Mouse (Mus musculus) adrenal gland, adult 8-10 months (tissue): ENCODE data around the gene Pcolce2. TPM values are rescaled to one million over a fixed set of nuclear protein-coding genes. Genes with fewer than 3 reads are reported as not detected.

Experiments used
- DNase-seq: peaks from one replicate; pipeline ENCODE4 v3.0.0; 2022
- total RNA-seq, 4 experiments: library from RNA; stranded (reverse); gene quantifications; 2 replicates each; pipeline ENCODE4 v1.2.4; 2022

Gene Pcolce2
- total RNA-seq, 4 experiments from 2014 or later = 3.0 to 9.3 (median 6.2) TPM

DNA sequence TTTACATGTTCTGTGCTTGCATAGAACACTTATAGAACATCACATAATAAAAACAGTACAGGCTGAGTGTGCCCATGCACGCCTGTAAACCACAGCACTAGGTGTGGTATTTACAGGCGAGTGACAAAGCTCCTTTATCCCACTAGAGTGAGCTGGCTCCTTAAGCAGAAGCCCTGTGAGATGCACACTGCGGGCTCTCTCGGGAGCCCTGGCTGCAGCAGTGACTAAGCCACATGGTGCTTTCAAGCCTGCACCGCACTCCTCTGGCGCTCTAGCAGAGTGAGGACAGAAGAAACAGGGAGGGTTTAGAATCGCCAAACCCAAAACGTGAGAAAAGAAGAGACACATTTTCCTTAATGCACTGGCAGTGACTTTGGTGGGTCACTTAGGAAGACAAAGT is 75.2 kb downstream of the Pcolce2 start:
- DNase-seq = no peak

GRCm38 (mm10) chr9:95736238-95736637 is 98.8 kb downstream of the Pcolce2 start:
- DNase-seq = no peak

GRCm38 (mm10) chr9:95744845-95745613 is 107.6 kb downstream of the Pcolce2 start:
- no peak for DNase-seq

DNA sequence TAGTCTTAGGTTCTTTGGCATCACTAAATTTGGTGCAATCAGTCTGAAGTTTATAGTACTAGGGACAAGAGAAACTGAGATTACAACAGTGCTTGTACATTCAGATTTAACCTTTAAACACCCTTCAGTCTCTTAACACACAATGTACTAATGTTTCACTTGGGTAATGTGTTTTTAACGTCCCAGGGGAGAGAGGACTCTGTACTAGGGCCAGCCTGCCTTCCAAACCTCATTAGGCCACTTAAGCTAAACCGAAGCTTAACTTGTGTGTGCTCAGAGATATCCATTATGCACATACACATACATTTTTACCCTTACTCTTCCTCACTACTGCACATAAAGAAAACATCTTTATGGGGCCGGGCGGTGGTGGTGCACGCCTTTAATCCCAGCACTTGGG is 109.9 kb downstream of the Pcolce2 start:
- DNase-seq = no peak

Other genes with a start within 250 kb of the Pcolce2 start
- gene Chst2, start 230.9 kb upstream of the Pcolce2 start, total RNA-seq = 10 to 100 TPM; 26.1 to 50.3 (median 32.1) TPM
- gene U2surp, start 125.6 kb upstream of the Pcolce2 start, total RNA-seq = 10 to 100 TPM; 49.6 to 66.1 (median 61.3) TPM
- 1 to 10 TPM; 1.8 to 7.8 (median 5.6) TPM for gene Paqr9, start 77.9 kb upstream of the Pcolce2 start, total RNA-seq
- gene Trpc1, start 112.8 kb downstream of the Pcolce2 start, total RNA-seq = 1 to 10 TPM; 4.4 to 6.7 (median 5.3) TPM
- gene Pls1, start 207.7 kb downstream of the Pcolce2 start, total RNA-seq = 1 to 10 TPM; 2.1 to 5.6 (median 3.9) TPM
- gene Atr, start 220.0 kb downstream of the Pcolce2 start, total RNA-seq = 10 to 100 TPM; 16.2 to 23.8 (median 18.5) TPM